Mouse (Mus musculus) naive thymus-derived CD4-positive, alpha-beta T cell, adult 2 months (primary cell): ENCODE data around the gene Pik3ip1.

Experiments used
- DNase-seq: peaks from one replicate; pipeline ENCODE4 v3.0.0-alpha.2; 2011; ENCODE audit warnings: low read depth

Pik3ip1 gene

DNA sequence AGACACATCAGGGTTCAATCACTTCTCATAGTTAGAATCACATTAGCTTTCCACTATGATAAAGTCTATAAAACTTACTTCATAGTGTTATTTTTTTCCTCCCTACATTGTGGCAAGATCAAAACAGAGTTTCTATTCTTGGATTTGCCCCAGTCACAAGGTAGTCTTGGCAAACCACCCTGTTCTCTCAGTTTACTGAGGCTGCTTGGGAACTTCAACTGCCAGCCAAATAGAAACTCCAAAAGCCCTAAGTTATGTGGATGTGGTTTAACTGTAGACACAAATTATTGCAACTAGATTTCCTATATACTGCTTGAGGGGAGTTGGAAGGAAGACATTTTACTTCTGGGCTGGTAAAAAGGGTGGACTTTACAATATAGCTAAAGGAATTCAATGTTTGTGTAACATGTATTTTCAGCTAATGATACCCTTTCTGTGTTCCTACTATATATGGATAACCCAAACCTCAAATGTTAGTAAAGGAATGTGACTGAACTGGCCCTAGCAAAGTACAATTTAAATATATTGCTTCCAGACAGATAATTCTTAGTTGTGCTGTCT is at the start of gene Pik3ip1:
TSS of gene Pik3ip1 (plus strand) at position 511 of the 561 bp plus-strand sequence.
- no peak for DNase-seq

DNA sequence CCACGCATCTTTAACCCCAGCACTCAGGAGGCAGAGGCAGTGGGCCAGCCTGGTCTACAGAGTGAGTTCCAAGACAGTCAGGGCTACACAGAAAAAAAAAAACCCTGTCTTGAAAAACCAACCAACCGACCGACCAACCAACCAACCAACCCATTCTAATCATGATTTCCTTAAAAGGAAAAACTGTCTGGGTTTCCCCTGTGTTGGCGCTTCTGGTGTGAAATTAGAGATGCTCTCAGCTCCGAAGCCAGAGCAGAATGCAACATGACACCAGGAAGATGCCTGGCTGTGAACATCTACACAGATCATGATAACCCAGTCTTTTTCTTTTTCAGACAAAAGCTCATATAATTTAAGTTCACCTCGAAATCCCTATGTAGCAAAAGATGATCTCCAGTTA is 47.3 kb upstream of the Pik3ip1 start:
- no peak for DNase-seq

DNA sequence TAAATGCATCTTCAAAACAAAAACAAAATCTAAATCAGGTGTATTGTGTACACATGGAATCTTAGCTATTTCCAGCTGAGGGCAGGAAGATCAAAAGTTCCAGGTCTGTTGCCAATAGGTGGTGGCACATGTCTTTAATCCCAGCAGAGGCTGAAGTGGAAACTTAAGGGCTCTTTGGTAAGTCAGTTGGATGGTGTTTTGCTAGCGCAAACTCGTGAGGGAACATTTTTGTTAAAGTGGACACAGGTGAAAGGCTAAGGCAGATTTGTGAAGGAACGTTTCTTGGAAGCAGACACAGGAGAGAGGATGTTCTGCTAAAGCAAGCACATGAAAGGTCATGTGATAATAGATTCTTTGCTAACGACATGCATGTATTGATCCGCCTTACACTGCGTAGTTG is 46.6 kb upstream of the Pik3ip1 start:
- no peak for DNase-seq

DNA sequence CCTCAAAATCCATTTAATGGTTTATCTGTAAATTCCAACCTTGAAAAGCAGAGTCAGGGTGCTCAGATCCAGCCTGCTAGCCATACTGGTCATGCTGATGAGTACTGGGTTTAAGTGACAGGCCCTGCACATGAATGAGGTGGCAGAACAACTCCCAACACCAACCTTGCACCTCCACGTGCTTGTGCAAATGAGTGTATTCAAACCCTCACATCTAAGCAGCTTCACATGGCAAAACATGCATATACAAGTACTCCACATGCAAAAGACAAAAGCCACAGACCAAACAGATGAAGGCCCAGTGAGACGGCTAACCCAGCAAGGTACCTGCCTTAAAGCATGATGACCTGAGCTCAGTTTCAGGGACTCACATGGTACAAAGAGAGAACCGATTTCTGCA is 44.3 kb upstream of the Pik3ip1 start:
- no peak for DNase-seq

DNA sequence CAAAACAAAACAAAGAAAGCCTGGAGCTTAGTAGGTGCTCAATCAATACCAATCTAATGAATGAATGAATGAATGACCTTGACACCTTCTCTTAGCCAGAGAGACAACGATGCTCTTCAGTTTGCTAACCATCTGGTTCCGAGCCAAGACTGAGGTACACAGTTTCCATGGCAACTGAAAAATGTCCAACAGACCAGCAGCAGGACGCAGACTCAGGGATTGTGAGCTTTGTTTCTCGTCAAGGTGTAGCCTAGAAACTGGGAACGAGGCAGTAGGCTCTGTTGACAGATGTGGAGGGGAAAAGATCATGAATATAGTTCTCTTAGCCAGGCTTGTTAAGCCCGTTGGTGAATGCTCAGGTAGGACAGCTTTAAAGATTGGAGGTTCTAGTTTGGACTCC is 43.1 kb upstream of the Pik3ip1 start:
- DNase-seq, result no peak

DNA sequence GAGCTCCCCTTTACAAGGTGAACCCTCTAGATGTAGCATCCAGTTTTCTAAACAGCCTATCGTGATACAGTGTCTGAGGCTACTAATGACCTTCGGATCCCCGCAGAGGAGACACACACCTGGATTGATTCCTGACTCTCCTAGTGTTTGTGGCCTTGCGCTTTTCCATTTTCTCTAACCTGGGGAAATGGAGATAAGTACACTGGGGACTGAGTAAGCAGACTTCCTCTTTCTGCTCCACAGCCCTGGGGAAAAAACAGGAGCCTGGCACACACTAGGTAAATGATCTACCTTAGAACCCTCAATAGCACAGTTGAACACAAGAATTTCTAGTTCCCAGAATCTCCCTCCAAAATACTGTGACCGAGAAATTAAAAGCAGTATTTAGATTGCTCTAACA is 42.3 kb upstream of the Pik3ip1 start:
- no peak for DNase-seq

DNA sequence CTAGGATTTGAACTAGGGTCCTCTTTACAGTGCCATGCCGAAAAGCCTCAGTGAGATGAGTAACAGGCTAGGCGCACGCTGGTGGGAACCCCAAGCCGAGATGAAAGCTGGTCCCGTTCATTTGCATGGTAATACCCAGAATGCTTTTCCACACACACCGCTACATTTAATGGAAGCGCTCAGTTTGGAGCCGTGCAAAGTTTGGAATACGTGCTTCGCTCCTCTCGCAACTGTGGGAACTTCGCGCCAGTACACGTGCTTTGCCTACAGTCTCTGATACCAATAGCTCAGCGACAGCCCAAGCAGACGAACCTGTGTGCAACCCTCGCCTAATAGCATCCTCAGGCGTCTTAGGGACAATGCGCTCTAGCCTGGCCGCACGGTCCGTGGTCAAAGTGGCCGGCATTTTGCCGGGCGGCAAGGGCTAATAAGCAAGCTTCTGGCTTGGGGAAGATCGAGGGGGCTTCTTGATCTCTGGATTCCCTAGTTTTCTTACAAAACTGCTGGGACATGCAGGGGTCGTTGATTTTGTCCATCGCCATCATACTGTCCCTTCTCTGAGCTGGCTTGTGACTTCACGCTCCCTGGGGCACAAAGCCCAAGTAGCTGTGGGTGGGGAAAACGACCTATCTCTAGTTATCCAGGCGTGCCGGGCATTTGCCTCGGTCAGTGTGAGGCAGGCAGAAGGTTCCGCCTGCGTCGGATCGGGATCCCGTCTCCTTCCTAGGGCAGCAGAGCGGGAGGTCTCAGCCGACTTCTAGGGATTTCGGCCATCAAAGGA is 41.5 kb upstream of the Pik3ip1 start, which contains the start of gene Patz1:
TSS of gene Patz1 (plus strand) at position 354 of the 781 bp plus-strand sequence.
- DNase-seq, result peak; percentile 56

DNA sequence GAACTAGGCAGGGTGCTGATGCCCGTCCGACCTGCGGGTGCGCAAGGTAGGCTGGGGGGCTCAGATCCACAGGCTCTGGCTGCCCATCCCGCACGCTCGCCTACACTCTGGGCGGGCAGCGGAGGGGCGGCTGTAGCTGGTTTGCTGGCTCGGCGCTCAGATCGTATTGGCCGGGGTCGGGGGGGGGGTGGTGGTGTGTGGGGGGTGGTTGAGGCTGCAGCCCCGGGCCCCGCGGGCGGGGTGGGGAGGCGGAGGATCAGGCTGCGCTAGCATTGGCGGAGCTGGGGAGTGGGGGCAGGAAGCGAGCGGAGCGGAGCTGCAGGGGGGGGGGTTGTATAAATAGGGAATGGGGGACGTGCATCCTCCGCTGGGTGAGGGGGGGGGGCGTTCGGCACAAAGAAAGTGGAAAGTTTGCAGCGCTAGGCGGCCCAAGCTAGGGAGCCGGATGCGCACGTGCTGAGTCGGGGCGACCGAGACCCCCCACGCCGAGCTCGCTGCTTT is 40.8 kb upstream of the Pik3ip1 start:
- DNase-seq, result peak; percentile 88

DNA sequence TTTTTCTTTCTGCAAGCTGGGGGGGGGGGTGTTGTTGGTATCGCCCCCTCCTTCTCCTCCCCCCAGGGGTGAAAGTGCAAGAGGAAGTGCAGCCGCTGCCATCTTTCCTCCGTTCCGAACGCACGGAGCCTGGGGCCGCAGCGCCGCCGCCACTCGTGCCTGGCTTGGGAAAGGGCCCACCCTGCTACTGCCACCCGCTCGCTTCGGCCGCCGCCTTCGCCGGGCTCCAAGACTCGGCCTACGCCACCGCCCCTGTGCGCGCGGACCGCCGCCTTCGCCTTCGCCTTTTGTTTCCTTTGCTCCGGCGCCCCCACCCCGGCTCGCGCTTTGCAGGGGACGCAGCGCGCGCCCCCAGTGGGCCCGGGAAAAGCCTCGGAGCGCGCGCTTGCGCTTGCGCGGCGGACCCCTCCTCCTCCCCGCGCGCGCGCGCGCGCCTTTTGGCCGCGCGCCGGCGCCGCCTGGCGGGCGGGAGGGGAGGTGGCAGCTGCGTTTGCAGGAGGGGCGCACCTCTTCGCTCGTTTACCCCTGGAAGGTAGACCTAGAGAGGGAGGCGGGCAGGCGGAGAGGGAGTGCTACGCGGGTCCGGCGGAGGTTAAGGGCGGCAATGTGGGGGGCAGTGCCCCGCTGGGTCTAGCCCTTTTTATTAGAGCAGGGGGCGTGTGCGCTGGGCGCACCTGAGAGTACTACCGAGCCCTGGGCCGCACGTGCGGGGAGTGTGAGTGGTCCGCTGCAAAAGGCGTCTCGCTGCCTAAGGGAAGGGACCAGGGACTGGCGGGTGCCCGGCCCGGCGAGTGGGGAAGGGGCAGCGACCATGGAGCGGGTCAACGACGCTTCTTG is 40.2 kb upstream of the Pik3ip1 start:
- DNase-seq, result peak; percentile 91

DNA sequence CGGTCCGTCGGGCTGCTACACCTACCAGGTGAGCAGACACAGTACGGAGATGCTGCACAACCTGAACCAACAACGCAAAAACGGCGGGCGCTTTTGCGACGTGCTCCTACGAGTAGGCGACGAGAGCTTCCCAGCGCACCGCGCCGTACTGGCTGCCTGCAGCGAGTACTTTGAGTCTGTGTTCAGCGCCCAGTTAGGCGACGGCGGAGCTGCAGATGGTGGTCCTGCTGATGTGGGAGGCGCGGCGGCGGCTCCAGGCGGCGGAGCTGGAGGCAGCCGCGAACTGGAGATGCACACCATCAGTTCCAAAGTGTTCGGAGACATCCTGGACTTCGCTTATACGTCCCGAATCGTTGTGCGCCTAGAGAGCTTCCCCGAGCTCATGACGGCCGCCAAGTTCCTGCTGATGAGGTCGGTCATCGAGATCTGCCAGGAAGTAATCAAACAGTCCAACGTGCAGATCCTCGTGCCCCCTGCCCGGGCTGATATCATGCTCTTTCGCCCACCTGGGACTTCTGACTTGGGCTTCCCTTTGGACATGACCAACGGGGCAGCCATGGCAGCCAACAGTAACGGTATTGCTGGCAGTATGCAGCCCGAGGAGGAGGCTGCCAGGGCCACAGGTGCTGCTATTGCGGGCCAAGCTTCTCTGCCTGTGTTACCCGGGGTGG is 39.4 kb upstream of the Pik3ip1 start:
- peak; percentile 70 for DNase-seq

DNA sequence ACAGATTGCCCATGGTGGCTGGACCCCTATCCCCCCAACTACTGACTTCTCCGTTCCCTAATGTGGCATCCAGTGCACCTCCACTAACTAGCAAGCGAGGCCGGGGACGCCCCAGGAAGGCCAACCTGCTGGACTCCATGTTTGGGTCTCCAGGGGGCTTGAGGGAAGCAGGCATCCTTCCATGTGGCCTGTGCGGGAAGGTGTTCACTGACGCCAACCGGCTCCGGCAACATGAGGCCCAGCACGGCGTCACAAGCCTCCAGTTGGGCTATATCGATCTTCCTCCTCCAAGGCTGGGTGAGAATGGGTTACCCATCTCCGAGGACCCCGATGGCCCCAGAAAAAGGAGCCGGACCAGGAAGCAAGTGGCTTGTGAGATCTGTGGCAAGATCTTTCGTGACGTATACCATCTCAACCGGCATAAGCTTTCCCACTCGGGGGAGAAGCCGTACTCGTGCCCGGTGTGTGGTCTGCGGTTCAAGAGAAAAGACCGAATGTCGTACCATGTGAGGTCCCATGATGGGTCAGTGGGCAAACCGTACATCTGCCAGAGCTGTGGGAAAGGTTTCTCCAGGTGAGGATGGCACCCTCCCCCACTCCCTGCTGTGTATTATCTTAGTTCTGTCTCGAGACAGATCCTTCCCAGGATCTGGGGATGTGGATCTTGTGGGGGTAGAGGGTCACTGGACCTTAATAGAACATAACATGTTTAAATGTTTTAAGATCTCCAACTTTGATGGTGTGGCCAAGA is 38.7 kb upstream of the Pik3ip1 start:
- peak; percentile 47 for DNase-seq

DNA sequence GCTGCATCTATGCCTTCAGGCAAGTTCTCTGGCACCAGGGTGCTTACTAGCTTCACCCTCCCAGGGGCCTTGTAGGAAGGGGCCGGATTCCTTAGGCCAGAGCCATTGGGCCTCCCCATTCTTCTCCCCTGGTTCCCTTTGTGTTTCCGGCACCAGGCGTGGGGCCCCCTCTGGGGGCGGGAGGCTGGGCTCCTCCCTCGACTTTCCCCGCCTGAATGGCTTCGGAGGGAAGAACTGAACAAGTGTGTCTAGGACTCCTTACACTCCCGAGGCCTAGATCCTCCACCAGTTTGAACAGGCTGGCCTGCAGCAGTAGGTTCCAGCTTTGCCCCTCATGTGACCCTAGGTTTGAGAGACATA is 38.2 kb upstream of the Pik3ip1 start:
- DNase-seq, result peak; percentile 50

DNA sequence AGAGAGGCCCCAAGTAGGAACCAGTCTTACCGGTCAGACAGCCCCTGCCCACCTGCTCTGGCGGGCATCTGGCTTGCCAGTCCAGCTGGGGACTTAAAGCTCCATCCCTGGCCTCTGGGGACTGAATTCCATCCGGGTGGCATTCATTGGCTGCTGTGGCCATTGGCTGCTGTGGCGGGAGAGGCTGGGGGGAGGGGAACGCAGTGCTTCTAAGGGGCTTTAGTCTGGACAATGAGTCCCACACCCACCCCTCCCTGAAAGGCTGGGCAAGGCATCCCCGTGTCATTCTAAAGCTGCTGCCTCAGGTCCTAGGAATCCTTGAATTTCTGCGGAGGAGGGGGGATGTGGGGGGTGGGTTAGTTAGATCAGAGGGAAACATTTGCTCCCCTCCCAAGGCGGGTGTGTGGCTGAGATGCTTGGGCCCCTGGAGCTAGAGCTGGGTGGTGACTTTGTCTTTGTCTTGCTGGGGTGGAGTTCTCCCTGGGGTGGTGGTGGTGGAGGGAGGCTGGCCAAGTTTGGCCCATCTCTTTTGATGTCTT is 37.4 kb upstream of the Pik3ip1 start:
- DNase-seq, result no peak

DNA sequence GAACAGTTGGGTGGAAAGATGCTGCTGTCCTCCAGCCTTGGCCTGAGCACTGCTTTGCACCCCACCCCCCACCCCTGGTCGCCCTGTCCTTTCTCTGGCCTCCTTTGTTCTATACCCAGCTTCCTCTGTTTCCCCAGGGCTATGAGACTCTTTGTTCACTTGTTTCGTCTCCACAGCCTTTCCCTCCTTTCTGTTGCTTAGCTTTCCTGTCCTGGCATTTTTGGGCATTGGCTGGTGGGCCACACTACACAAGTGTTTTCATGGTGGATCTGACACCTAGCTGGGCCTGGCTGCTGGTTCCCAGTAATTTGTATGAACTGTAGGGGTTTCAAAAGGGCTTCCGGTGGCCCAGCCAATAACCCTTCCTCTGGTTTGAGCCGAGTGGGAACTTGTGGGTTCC is 36.8 kb upstream of the Pik3ip1 start:
- DNase-seq, result no peak

DNA sequence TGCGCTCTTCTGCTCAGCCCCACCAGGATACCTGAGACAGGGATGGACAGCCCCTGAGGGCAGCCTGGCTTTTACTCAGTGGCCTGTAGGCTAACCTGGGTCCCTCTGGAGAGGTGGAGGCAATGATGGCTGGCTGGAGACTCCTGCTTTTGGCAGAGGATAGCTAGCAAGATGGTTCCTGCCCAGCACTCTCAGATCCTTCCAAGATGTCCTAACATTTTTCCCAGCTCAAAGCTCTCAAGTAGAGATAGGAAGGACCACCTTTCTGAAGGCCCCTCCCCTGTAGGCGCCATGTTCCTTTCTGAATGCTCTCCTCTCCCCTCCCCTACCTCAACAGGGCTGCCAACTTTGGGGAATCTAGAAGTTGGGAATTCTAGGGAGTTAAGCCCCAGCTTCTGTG is 35.6 kb upstream of the Pik3ip1 start:
- no peak for DNase-seq

DNA sequence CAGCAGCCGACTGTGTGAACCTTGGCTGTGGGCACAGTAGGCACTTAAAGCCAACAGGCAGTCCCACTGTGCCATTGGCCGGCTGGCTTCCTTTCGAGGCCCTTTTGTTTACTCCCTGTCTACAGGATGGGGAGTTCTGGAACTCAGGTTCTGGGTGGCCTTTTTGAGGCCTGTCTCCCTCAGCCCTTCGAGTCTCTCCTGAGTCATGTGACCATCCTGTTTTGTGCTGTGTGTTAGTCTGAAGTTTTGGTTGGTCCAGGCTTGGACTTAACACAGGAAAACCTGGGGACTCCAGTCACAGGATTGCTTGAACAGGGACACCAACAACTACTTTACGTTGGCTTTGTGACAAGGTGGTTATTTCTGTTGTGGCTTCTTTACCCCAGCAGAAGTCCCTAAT is 34.1 kb upstream of the Pik3ip1 start:
- DNase-seq, result no peak

DNA sequence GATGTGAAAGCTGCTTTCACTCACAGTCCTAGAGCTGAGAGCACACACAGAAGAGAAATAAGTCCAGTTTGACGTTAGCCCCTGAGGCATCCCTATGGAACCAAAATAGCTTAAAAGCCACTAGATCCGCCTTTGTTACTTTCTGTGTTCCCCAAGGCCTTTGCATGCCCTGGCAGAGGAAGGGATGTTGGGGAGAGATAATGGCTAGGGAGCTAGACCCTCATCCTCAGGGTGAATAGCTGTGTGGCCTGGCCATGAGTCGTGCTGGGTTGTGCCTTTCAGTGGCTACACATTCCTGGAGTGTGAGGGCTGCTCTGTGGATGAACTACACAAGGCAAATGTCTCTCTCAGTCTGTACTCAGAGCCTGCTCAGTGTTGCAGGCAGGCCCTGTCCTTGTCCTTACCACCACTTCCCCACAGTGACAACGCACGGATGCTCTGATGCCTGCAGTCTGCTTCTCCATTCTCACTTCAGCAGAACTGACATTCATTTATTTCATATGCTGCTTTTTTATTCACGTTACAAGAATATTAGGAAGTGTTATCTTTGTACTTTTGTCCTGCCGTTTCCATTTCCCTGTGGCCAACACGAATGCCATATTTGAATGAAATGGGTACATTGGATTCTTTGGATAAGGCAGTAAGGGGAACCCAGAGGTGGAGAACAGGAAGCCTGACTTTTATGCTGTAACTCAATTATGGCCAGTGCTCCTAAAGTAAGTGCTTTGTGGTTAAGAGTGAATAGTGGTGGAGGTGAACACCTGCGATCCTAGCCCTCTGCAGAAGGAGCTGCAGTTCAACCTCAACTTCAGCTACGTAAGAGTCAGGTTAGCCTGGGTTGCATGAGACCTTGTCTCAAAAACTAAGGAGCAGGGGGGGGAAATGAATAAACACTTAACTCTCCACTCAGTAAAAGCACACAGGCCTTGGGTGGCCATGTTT is 32.1 kb upstream of the Pik3ip1 start:
- DNase-seq, result peak; percentile 34

DNA sequence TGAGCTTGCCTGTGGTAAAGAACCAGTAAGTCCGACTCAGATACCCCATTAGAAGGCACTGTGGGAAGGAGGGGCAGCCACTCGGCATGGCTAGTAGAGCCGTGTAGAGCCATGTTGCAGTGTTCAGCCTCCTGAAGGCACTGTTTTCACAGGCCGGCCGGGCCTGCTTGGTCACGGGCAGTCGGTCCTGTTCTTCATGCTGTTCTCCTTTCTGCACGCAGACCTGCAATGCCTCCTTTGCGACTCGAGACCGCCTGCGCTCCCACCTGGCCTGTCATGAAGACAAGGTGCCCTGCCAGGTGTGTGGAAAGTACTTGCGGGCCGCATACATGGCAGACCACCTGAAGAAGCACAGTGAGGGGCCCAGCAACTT is 31.4 kb upstream of the Pik3ip1 start:
- DNase-seq, result no peak

DNA sequence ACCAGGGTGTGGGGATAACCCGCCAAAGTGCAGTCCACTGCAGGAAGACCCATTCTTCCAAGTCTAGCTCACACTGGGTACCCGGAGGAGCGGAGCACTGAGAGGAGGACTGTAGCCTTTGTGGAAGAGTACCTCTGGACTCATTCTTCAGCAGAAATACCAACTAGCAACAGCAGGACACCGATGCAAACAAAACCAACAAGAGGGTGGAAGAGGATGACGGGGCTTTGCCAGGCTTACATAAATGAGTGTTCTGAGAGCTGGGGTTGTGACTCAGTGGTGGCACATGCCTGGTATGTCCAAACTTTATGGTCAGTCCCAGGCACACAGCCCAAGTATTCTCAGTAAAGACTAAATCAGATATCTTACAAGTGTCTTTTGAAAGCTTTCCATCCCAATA is 29.1 kb upstream of the Pik3ip1 start:
- no peak for DNase-seq

DNA sequence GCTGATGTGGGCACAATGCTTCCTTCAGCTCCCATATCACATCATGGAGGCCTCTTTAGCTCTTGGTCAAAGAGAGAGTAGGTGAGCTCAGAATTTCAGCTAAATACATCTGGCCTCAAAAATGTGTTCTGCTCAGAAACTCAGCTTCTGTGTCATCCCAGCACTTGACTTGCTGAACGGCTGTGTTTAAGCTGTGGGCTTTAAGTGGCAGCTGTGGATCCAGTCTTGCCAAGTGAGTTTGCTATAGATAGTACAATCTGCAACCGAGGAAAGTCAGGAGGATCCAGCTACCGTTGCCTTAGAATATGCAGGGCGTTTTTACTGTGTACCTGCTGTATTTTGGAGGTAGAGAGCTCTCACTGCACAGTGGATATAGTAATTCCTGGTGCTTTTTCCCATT is 27.8 kb upstream of the Pik3ip1 start:
- DNase-seq, result no peak
